Mouse (Mus musculus): ENCODE data around the gene Rab26. TPM values are rescaled to one million over a fixed set of nuclear protein-coding genes. Genes with fewer than 3 reads are reported as not detected.

Gene Rab26
- polyA plus RNA-seq, 1 experiment from 2014 or later, result 2.9 TPM

- Histone ChIP-seq H3K9me3 (no peaks in the 10 kb centered on the region), H3K4me2 (replicated peaks) (peak overlapping the region; percentile 36), H3K36me3 (no peaks in the 10 kb centered on the region), H3K27ac (no peak overlapping the region), H3K4me3 (replicated peaks) (no peak overlapping the region; the same call in 1 of the 2 replicates), H3K27me3 (peaks cover 15% of the 10 kb centered on the region), H3K9ac (replicated peaks) (peak overlapping the region; percentile 20; the same call in 1 of the 2 replicates), H3K4me1 (replicated peaks) (peaks cover 15% of the 10 kb centered on the region)
- 24% methylated on average over 12 of the region's 12 CpGs for WGBS
- no peak for ATAC-seq
Measured at GRCm38 (mm10) chr17:24544613-24545012, 10.6 kb upstream of the Rab26 start.

GRCm38 (mm10) chr17:24540375-24540774 is 6.4 kb upstream of the Rab26 start:
- H3K36me3 ChIP-seq, result no peaks in the 10 kb centered on the region
- no peaks in the 10 kb centered on the region for H3K9me3 ChIP-seq
- peaks cover 15% of the 10 kb centered on the region for H3K4me1 ChIP-seq (replicated peaks)
- H3K4me2 ChIP-seq (replicated peaks), result no peak overlapping the region
- no peak for ATAC-seq
- 8% methylated on average over 3 of the region's 3 CpGs for WGBS
- H3K27me3 ChIP-seq, result no peaks in the 10 kb centered on the region; the same call in 1 of the 2 replicates
- no peak overlapping the region for H3K4me3 ChIP-seq (replicated peaks)
- H3K27ac ChIP-seq, result no peak overlapping the region
- H3K9ac ChIP-seq (replicated peaks), result no peak overlapping the region

GRCm38 (mm10) chr17:24538950-24539349 is 4.9 kb upstream of the Rab26 start:
- no peak overlapping the region for H3K4me3 ChIP-seq (replicated peaks)
- no peak overlapping the region for H3K9ac ChIP-seq (replicated peaks)
- no peak overlapping the region for H3K4me2 ChIP-seq (replicated peaks)
- H3K27ac ChIP-seq, result no peak overlapping the region
- H3K36me3 ChIP-seq, result no peaks in the 10 kb centered on the region
- peaks cover 9% of the 10 kb centered on the region for H3K4me1 ChIP-seq (replicated peaks)
- H3K27me3 ChIP-seq, result no peaks in the 10 kb centered on the region
- 73% methylated on average over 8 of the region's 8 CpGs for WGBS
- no peak for ATAC-seq
- H3K9me3 ChIP-seq, result no peaks in the 10 kb centered on the region

DNA sequence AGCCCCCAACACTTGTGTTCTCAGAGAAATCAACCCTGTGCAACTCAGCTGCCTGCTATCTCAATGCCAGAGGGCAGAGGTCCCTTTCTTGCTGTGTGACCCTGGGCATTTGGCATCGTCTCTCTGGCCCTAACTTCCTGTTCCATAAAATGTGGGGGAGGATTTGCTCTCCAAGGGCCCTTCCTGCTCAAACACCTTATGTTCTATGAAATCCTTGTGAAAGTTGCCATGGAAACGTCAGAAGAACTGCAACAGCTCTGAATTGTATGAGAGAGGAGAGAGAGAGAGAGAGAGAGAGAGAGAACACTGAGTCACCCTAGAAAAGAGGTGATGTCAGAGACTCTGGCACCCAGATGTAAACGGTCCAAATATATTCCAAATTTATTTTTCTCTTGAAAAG is 3.5 kb upstream of the Rab26 start:
- WGBS, result 38% methylated on average over 3 of the region's 3 CpGs
- Histone ChIP-seq H3K27me3 (no peaks in the 10 kb centered on the region), H3K4me3 (replicated peaks) (no peak overlapping the region), H3K27ac (no peak overlapping the region), H3K4me1 (replicated peaks) (peaks cover 22% of the 10 kb centered on the region), H3K36me3 (no peaks in the 10 kb centered on the region), H3K9me3 (no peaks in the 10 kb centered on the region), H3K9ac (replicated peaks) (0 out of 2 replicates have a peak overlapping the region, but pooled peaks have one; percentile 39), H3K4me2 (replicated peaks) (no peak overlapping the region)
- ATAC-seq, result no peak

- no peak overlapping the region for H3K4me3 ChIP-seq (replicated peaks)
- H3K27ac ChIP-seq, result no peak overlapping the region
- H3K9me3 ChIP-seq, result no peaks in the 10 kb centered on the region
- H3K36me3 ChIP-seq, result peaks cover 7% of the 10 kb centered on the region; the same call in 1 of the 2 replicates
- H3K4me2 ChIP-seq (replicated peaks), result no peak overlapping the region
- ATAC-seq, result no peak
- H3K4me1 ChIP-seq (replicated peaks), result peaks cover 45% of the 10 kb centered on the region
- 59% methylated on average over 5 of the region's 5 CpGs for WGBS
- no peak overlapping the region for H3K9ac ChIP-seq (replicated peaks)
- H3K27me3 ChIP-seq, result no peaks in the 10 kb centered on the region
Measured at GRCm38 (mm10) chr17:24535300-24535699, 1.3 kb upstream of the Rab26 start.

- WGBS, result 9% methylated on average over 51 of the region's 53 CpGs
- Histone ChIP-seq H3K4me2 (replicated peaks) (peak overlapping the region; percentile 59), H3K4me1 (replicated peaks) (peaks cover 62% of the 10 kb centered on the region), H3K36me3 (peaks cover 14% of the 10 kb centered on the region), H3K27ac (peak overlapping the region; percentile 19; the same call in 1 of the 2 replicates), H3K9ac (replicated peaks) (peak overlapping the region; percentile 61), H3K9me3 (no peaks in the 10 kb centered on the region), H3K27me3 (no peaks in the 10 kb centered on the region), H3K4me3 (replicated peaks) (peak overlapping the region; percentile 32)
- peak; percentile 37; the same call in 1 of the 2 replicates for ATAC-seq
Measured at GRCm38 (mm10) chr17:24533099-24533992, 664 bp downstream of the Rab26 start.

GRCm38 (mm10) chr17:24532045-24532444 is 2.0 kb downstream of the Rab26 start:
- no peak overlapping the region for H3K4me3 ChIP-seq (replicated peaks)
- H3K27ac ChIP-seq, result no peak overlapping the region
- no peak overlapping the region; the same call in 1 of the 2 replicates for H3K4me2 ChIP-seq (replicated peaks)
- H3K9me3 ChIP-seq, result no peaks in the 10 kb centered on the region
- H3K27me3 ChIP-seq, result no peaks in the 10 kb centered on the region
- WGBS, result 82% methylated on average over 7 of the region's 7 CpGs
- peaks cover 55% of the 10 kb centered on the region for H3K4me1 ChIP-seq (replicated peaks)
- H3K9ac ChIP-seq (replicated peaks), result peak overlapping the region; percentile 61
- ATAC-seq, result no peak
- peaks cover 14% of the 10 kb centered on the region for H3K36me3 ChIP-seq

DNA sequence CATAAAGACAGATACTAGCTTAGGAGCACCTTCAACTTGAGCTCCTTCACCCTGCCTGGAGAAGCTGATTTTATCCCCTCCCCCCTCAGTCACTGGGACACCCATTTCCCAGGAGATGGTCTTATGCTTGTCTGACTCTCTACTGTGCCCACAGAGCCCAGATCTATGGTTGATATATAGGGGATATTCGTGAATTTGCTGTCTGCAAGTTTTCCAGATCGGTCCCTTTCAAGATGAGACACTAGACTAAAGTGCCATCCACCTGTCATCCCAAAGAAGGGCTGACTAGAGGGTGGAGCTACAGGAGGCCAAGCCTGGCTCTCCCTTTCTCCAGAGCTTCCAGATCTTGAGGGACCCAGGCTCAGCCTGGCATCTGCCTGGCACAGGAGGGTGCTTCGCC is 2.9 kb downstream of the Rab26 start:
- 58% methylated on average over 3 of the region's 3 CpGs for WGBS
- Histone ChIP-seq H3K27me3 (no peaks in the 10 kb centered on the region), H3K36me3 (peaks cover 14% of the 10 kb centered on the region), H3K4me3 (replicated peaks) (no peak overlapping the region), H3K9ac (replicated peaks) (peak overlapping the region; percentile 80; the same call in 1 of the 2 replicates), H3K9me3 (no peaks in the 10 kb centered on the region), H3K4me2 (replicated peaks) (0 out of 2 replicates have a peak overlapping the region, but pooled peaks have one; percentile 88), H3K4me1 (replicated peaks) (peaks cover 65% of the 10 kb centered on the region), H3K27ac (no peak overlapping the region)
- ATAC-seq, result no peak

GRCm38 (mm10) chr17:24530361-24531050 is 3.5 kb downstream of the Rab26 start:
- peak overlapping the region; percentile 88 for H3K4me2 ChIP-seq (replicated peaks)

GRCm38 (mm10) chr17:24529883-24530282 is 4.1 kb downstream of the Rab26 start:
- Histone ChIP-seq H3K9ac (replicated peaks) (peak overlapping the region; percentile 80), H3K4me2 (replicated peaks) (peak overlapping the region; percentile 88), H3K27ac (peak overlapping the region; percentile 86; the same call in 1 of the 2 replicates), H3K4me3 (replicated peaks) (peak overlapping the region; percentile 76), H3K27me3 (no peaks in the 10 kb centered on the region), H3K9me3 (no peaks in the 10 kb centered on the region), H3K4me1 (replicated peaks) (peaks cover 68% of the 10 kb centered on the region), H3K36me3 (peaks cover 16% of the 10 kb centered on the region)
- no peak for ATAC-seq
- 39% methylated on average over 5 of the region's 5 CpGs for WGBS

More at GRCm38 (mm10) chr17:24530361-24531050, 3.5 kb downstream of the Rab26 start:
- H3K9me3 ChIP-seq, result no peaks in the 10 kb centered on the region
- 0 out of 2 replicates have a peak overlapping the region, but pooled peaks have one; percentile 86 for H3K27ac ChIP-seq
- peak overlapping the region; percentile 80 for H3K9ac ChIP-seq (replicated peaks)
- no peak for ATAC-seq
- peak overlapping the region; percentile 76 for H3K4me3 ChIP-seq (replicated peaks)
- no peaks in the 10 kb centered on the region for H3K27me3 ChIP-seq
- H3K36me3 ChIP-seq, result peaks cover 14% of the 10 kb centered on the region
- 29% methylated on average over 8 of the region's 8 CpGs for WGBS
- peaks cover 68% of the 10 kb centered on the region for H3K4me1 ChIP-seq (replicated peaks)

GRCm38 (mm10) chr17:24529007-24529451 is 5.0 kb downstream of the Rab26 start:
- ATAC-seq, result no peak
- peaks cover 68% of the 10 kb centered on the region for H3K4me1 ChIP-seq (replicated peaks)
- 1% methylated on average over 4 of the region's 4 CpGs for WGBS
- peaks cover 17% of the 10 kb centered on the region for H3K36me3 ChIP-seq
- H3K9me3 ChIP-seq, result no peaks in the 10 kb centered on the region
- peak overlapping the region; percentile 76 for H3K4me3 ChIP-seq (replicated peaks)
- H3K27ac ChIP-seq, result peak overlapping the region; percentile 86
- peak overlapping the region; percentile 88 for H3K4me2 ChIP-seq (replicated peaks)
- H3K9ac ChIP-seq (replicated peaks), result peak overlapping the region; percentile 80
- H3K27me3 ChIP-seq, result no peaks in the 10 kb centered on the region

GRCm38 (mm10) chr17:24528560-24528918 is 5.5 kb downstream of the Rab26 start:
- under 1% methylated on average over 8 of the region's 8 CpGs for WGBS
- H3K4me3 ChIP-seq (replicated peaks), result peak overlapping the region; percentile 76
- H3K9me3 ChIP-seq, result no peaks in the 10 kb centered on the region
- no peak for ATAC-seq
- peak overlapping the region; percentile 88 for H3K4me2 ChIP-seq (replicated peaks)
- no peaks in the 10 kb centered on the region for H3K27me3 ChIP-seq
- peak overlapping the region; percentile 86 for H3K27ac ChIP-seq
- H3K9ac ChIP-seq (replicated peaks), result peak overlapping the region; percentile 80
- H3K4me1 ChIP-seq (replicated peaks), result peaks cover 66% of the 10 kb centered on the region
- peaks cover 17% of the 10 kb centered on the region for H3K36me3 ChIP-seq

Measured in midbrain, embryonic 13.5 days (tissue).